Mouse (Mus musculus) intestine, postnatal 0 days (tissue): ENCODE results near the gene Ctnna2. TPM values are rescaled to one million over a fixed set of nuclear protein-coding genes. Genes with fewer than 3 reads are reported as not detected.

ENCODE experiments used
- ATAC-seq: fragments of 200-750 bp; cut with Nextera tagmentation; 2 replicates; pipeline ENCODE4 v1.8.0; 2017; ENCODE audit warnings: mild to moderate bottlenecking, moderate TSS enrichment, moderate library complexity
- H3K27ac ChIP-seq: fragments of 300-500 bp; sonication (generic); 2 replicates; pipeline ENCODE4 v1.5.1; 2014; ENCODE audit warnings: mild to moderate bottlenecking, low read depth, low read length, moderate library complexity
- H3K27me3 ChIP-seq: fragments of 300-500 bp; sonication (generic); replicated peaks from 2 replicates; pipeline ENCODE4 v1.6.1; 2014; ENCODE audit warnings: low read length, mixed read lengths; ENCODE audit not compliant: control insufficient read depth, insufficient read depth
- H3K36me3 ChIP-seq: fragments of 300-500 bp; sonication (generic); 2 replicates; pipeline ENCODE4 v1.6.1; 2014; ENCODE audit warnings: mild to moderate bottlenecking, moderate library complexity; ENCODE audit not compliant: control insufficient read depth, insufficient read depth
- H3K4me1 ChIP-seq: fragments of 300-500 bp; sonication (generic); replicated peaks from 2 replicates; pipeline ENCODE4 v1.6.1; 2014; ENCODE audit warnings: antibody characterized with exemption, low read length, mixed read lengths; ENCODE audit not compliant: control insufficient read depth, insufficient read depth
- H3K4me2 ChIP-seq: fragments of 300-500 bp; sonication (generic); replicated peaks from 2 replicates; pipeline ENCODE4 v1.6.1; 2014; ENCODE audit warnings: low read depth, mild to moderate bottlenecking, moderate library complexity
- H3K4me3 ChIP-seq: fragments of 300-500 bp; sonication (generic); 2 replicates; pipeline ENCODE4 v1.5.1; 2014; ENCODE audit warnings: low read depth, low read length
- H3K9ac ChIP-seq: fragments of 300-500 bp; sonication (generic); 2 replicates; pipeline ENCODE4 v1.6.1; 2014; ENCODE audit warnings: mild to moderate bottlenecking, low read depth, low read length
- H3K9me3 ChIP-seq: fragments of 300-500 bp; sonication (generic); 2 replicates; pipeline ENCODE4 v1.6.1; 2016; ENCODE audit warnings: mixed run types; ENCODE audit not compliant: control insufficient read depth
- CTCF ChIP-seq: sonication (generic); IDR thresholded peaks from 2 replicates; pipeline ENCODE4 v1.5.1; 2016; ENCODE audit warnings: low read depth, mild to moderate bottlenecking, control low read depth, antibody characterized with exemption, moderate library complexity
- WGBS: fragments of 180-500 bp; shearing (Covaris S2); extraction: QIAGEN DNeasy Blood & Tissue Kit; methylation state at CpG from one replicate; pipeline ENCODE4 v1.1.7; 2014; 5-methylcytosine and 5-hydroxymethylcytosine counted together
- polyA plus RNA-seq: library from polyadenylated mRNA; unstranded; fragments of >200 nt; fragmentation: Nextera tagmentation; extraction: Ambion mirVana; gene quantifications from 2 replicates; pipeline ENCODE4 v1.2.1, GENCODE M21; 2015

Ctnna2 gene
- polyA plus RNA-seq, 1 experiment from 2014 or later, result 2.3 TPM

DNA sequence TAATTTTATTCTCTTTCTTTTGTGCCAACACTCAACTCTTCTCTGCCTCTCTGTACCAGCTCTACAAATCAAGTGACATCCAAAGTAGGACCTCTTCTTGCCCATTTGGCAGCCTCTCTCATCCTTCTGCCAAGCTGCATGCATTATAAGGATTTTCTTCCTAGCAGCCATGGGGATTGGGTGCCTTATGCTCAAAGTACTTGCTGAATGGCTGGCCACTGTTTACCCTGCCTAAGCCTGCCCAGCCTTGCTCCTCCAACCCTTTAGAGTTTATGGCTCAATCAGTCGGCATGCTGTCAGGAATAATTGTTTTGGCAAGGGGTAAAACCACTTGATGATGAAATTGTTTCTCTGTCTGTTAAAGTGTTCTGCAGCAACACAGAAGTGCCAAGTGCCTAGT lies 739.1 kb downstream of the Ctnna2 start:
- Histone ChIP-seq H3K9ac (no peak overlapping the region), H3K9me3 (no peaks in the 10 kb centered on the region), H3K4me1 (no peaks in the 10 kb centered on the region), H3K27me3 (peaks cover 27% of the 10 kb centered on the region), H3K4me2 (no peak overlapping the region), H3K27ac (no peak overlapping the region), H3K36me3 (no peaks in the 10 kb centered on the region), H3K4me3 (no peak overlapping the region)
- TF ChIP-seq CTCF, result no peak
- 0% methylated on average over 1 of the region's 1 CpGs for WGBS
- ATAC-seq, result no peak

- no peak overlapping the region for H3K4me2 ChIP-seq
- WGBS, result 79% methylated on average over 16 of the region's 16 CpGs
- no peak overlapping the region for H3K4me3 ChIP-seq
- H3K27ac ChIP-seq, result no peak overlapping the region
- no peak for TF ChIP-seq CTCF
- no peak for ATAC-seq
- H3K4me1 ChIP-seq, result no peaks in the 10 kb centered on the region
- no peaks in the 10 kb centered on the region for H3K9me3 ChIP-seq
- H3K9ac ChIP-seq, result no peak overlapping the region
- no peaks in the 10 kb centered on the region for H3K27me3 ChIP-seq
- no peaks in the 10 kb centered on the region for H3K36me3 ChIP-seq
Observed at GRCm38 (mm10) chr6:77222849-77223638, 756.5 kb downstream of the Ctnna2 start.

GRCm38 (mm10) chr6:77220776-77221175 lies 758.7 kb downstream of the Ctnna2 start:
- Histone ChIP-seq H3K9me3 (no peaks in the 10 kb centered on the region), H3K27ac (no peak overlapping the region), H3K4me3 (no peak overlapping the region), H3K4me1 (no peaks in the 10 kb centered on the region), H3K27me3 (no peaks in the 10 kb centered on the region), H3K4me2 (no peak overlapping the region), H3K36me3 (no peaks in the 10 kb centered on the region), H3K9ac (no peak overlapping the region)
- no peak for TF ChIP-seq CTCF
- whole genome bisulfite sequencing, result 69% methylated on average over 4 of the region's 4 CpGs
- ATAC-seq, result no peak

DNA sequence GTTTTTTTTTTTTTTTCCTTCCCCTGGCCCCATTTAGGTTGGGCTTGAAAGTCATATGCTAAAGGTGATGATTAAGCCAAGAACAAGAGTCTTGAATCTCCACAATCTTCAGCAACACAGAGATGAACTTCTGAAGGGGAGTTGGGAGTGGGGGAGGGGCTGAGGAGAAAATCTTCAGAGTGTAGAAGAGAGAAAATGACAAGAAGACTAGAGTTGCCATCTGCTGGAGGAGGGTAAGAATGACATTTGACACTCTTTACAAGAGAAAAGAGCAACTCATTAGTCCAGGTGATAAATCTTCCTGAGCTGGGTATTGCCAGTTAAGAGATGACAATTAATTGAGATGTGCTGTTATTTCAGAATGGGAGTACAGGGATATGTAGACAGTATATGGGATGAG lies 760.6 kb downstream of the Ctnna2 start:
- ATAC-seq, result no peak
- Histone ChIP-seq H3K27ac (no peak overlapping the region), H3K9me3 (no peaks in the 10 kb centered on the region), H3K36me3 (no peaks in the 10 kb centered on the region), H3K4me1 (no peaks in the 10 kb centered on the region), H3K9ac (no peak overlapping the region), H3K27me3 (no peaks in the 10 kb centered on the region), H3K4me3 (no peak overlapping the region), H3K4me2 (no peak overlapping the region)
- TF ChIP-seq CTCF, result peak; percentile 27; the same call in 1 of the 2 replicates

GRCm38 (mm10) chr6:77215322-77215721 lies 764.2 kb downstream of the Ctnna2 start:
- Histone ChIP-seq H3K27me3 (no peaks in the 10 kb centered on the region), H3K4me2 (no peak overlapping the region), H3K9ac (no peak overlapping the region), H3K36me3 (no peaks in the 10 kb centered on the region), H3K4me3 (no peak overlapping the region), H3K9me3 (no peaks in the 10 kb centered on the region), H3K4me1 (no peaks in the 10 kb centered on the region), H3K27ac (no peak overlapping the region)
- ATAC-seq, result no peak
- WGBS, result 68% methylated on average over 4 of the region's 4 CpGs
- no peak for TF ChIP-seq CTCF

GRCm38 (mm10) chr6:77213757-77214409 lies 765.6 kb downstream of the Ctnna2 start:
- H3K9ac ChIP-seq, result no peak overlapping the region
- H3K27me3 ChIP-seq, result no peaks in the 10 kb centered on the region
- ATAC-seq, result no peak
- 7% methylated on average over 3 of the region's 3 CpGs for WGBS
- H3K27ac ChIP-seq, result no peak overlapping the region
- no peaks in the 10 kb centered on the region for H3K4me1 ChIP-seq
- H3K9me3 ChIP-seq, result no peaks in the 10 kb centered on the region
- no peaks in the 10 kb centered on the region for H3K36me3 ChIP-seq
- TF ChIP-seq CTCF, result no peak
- H3K4me3 ChIP-seq, result no peak overlapping the region
- H3K4me2 ChIP-seq, result no peak overlapping the region
